Mouse (Mus musculus): ENCODE measurements around the gene Ugt1a6b. TPM values are rescaled to one million over a fixed set of nuclear protein-coding genes. Genes with fewer than 3 reads are reported as not detected.

Ugt1a6b gene
- total RNA-seq, 2 experiments from 2014 or later: 0.17 to 0.46 TPM

- intact Hi-C loops (cut with DNase I): no loop called here
- Histone ChIP-seq H3K27ac (no peak overlapping the region), H3K4me3 (no peak overlapping the region)
- no peak for TF ChIP-seq CTCF (IDR thresholded peaks at IDR 0.05)
- no peak for DNase-seq
Measured at GRCm38 (mm10) chr1:88197443-88197842, 94.4 kb downstream of the Ugt1a6b start.

- no peak for DNase-seq
- intact Hi-C loops (cut with DNase I): no loop called here
- no peak for TF ChIP-seq CTCF (IDR thresholded peaks at IDR 0.05)
- H3K4me3 ChIP-seq: no peak overlapping the region
- H3K27ac ChIP-seq: no peak overlapping the region
Measured at GRCm38 (mm10) chr1:88199996-88200395, 96.9 kb downstream of the Ugt1a6b start.

GRCm38 (mm10) chr1:88200456-88200855 lies 97.4 kb downstream of the Ugt1a6b start, which contains the start of gene Ugt1a2:
Ugt1a2 (plus strand) TSS chr1:88200601.
- Histone ChIP-seq H3K27ac (no peak within 1 kb of the TSS), H3K4me3 (no peak within 1 kb of the TSS)
- TF ChIP-seq CTCF (IDR thresholded peaks at IDR 0.05): no peak
- intact Hi-C loops (cut with DNase I): no loop called here
- no peak for DNase-seq

GRCm38 (mm10) chr1:88205294-88205922 lies 102.4 kb downstream of the Ugt1a6b start, which contains the start of gene Dnajb3:
Dnajb3 (minus strand) TSS chr1:88205782.
- Histone ChIP-seq H3K4me3 (peak within 1 kb of the TSS; percentile 72), H3K27ac (peak within 1 kb of the TSS; percentile 43; the same call in 1 of the 2 replicates)
- no peak for TF ChIP-seq CTCF (IDR thresholded peaks at IDR 0.05)
- intact Hi-C loops (cut with DNase I): no loop called here
- peak; percentile 81 for DNase-seq

- no peak for TF ChIP-seq CTCF (IDR thresholded peaks at IDR 0.05)
- intact Hi-C loops (cut with DNase I): no loop called here
- Histone ChIP-seq H3K4me3 (no peak overlapping the region), H3K27ac (no peak overlapping the region)
- DNase-seq: no peak
Measured at GRCm38 (mm10) chr1:88206843-88207479, 103.9 kb downstream of the Ugt1a6b start.

GRCm38 (mm10) chr1:88211812-88212211 lies 108.8 kb downstream of the Ugt1a6b start, which contains the start of gene Ugt1a1:
Ugt1a1 (plus strand) TSS chr1:88211959.
- H3K27ac ChIP-seq: no peak within 1 kb of the TSS
- intact Hi-C loops (cut with DNase I): no loop called here
- no peak for TF ChIP-seq CTCF (IDR thresholded peaks at IDR 0.05)
- H3K4me3 ChIP-seq: no peak within 1 kb of the TSS
- no peak for DNase-seq

GRCm38 (mm10) chr1:88212341-88213045 lies 109.4 kb downstream of the Ugt1a6b start:
- TF ChIP-seq CTCF (IDR thresholded peaks at IDR 0.05): no peak
- intact Hi-C loops (cut with DNase I): no loop called here
- Histone ChIP-seq H3K27ac (no peak overlapping the region), H3K4me3 (no peak overlapping the region)
- no peak for DNase-seq

- no peak for DNase-seq
- H3K4me3 ChIP-seq: no peak overlapping the region
- TF ChIP-seq CTCF (IDR thresholded peaks at IDR 0.05): no peak
- H3K27ac ChIP-seq: no peak overlapping the region
- intact Hi-C loops (cut with DNase I): no loop called here
Measured at GRCm38 (mm10) chr1:88213061-88213460, 110.0 kb downstream of the Ugt1a6b start.

GRCm38 (mm10) chr1:88213766-88214461 lies 110.9 kb downstream of the Ugt1a6b start:
- H3K27ac ChIP-seq: no peak overlapping the region
- peak; percentile 31 for DNase-seq
- H3K4me3 ChIP-seq: no peak overlapping the region
- no peak for TF ChIP-seq CTCF (IDR thresholded peaks at IDR 0.05)
- intact Hi-C loops (cut with DNase I): no loop called here

GRCm38 (mm10) chr1:88214462-88214952 lies 111.5 kb downstream of the Ugt1a6b start:
- no peak for DNase-seq
- H3K27ac ChIP-seq: no peak overlapping the region
- intact Hi-C loops (cut with DNase I): no loop called here
- TF ChIP-seq CTCF (IDR thresholded peaks at IDR 0.05): no peak
- H3K4me3 ChIP-seq: no peak overlapping the region

- TF ChIP-seq CTCF (IDR thresholded peaks at IDR 0.05): no peak
- no peak overlapping the region for H3K27ac ChIP-seq
- no peak for DNase-seq
- intact Hi-C loops (cut with DNase I): no loop called here
- no peak overlapping the region for H3K4me3 ChIP-seq
Measured at GRCm38 (mm10) chr1:88215466-88216380, 112.7 kb downstream of the Ugt1a6b start.
